Mouse (Mus musculus) thymus, postnatal 14 days (tissue): ENCODE data around the gene Clstn3.
"Not testable (repeated sequence)": the region's sequence is repeated elsewhere in the genome, so short reads cannot be mapped to it uniquely, and the experiment has no call there.

Experiments
- DNase-seq: peaks from one replicate; pipeline ENCODE4 v3.0.0; 2021

Gene Clstn3

DNA sequence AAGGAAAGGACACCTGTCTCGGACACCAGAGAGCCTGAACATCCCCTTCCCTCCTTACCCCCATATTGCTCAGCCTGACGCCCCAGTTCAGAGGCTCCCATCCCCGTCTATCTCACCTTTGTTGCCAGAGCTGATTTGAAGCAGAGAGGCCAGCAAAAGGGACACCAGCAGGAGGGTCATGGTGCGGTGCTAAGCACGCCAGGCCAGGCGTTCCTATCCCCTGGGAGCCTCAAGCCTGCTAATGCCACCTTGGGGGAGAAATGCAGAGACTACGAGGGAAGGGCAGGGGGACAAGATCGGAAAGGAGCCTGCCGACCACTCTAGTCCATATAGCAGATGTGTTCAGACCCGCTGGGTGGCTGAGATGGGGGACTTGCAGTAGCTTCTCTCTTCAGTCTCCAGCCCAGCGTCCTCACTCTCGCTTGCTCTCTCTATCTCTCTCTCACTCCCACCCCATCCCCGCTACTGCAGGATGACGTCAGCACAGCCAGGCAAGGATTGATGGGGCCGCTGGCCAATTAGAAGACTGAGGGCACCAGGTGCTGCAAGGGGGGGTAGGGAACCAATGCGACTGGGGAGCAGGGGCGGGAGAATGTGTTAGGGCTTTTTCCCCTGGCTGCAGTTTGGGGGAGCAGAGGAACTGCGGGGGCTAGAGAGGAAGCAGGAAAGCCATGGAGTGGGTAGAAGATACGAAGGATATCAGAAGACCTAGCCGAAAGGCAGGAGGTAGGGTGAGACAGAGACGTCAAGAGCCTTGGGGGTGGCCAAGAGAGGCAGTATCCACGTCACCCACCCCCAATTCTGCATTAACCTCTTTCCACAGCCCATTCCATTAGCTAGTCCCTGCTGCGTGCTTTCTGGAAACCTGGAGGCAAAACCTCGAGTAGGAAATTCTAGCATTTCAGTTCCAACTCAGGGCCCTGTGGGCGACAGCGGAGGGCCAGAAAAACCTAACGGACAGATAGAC lies at the start of gene Clstn3:
Gene Clstn3, minus strand, starts transcription at position 490 of the 967 bp plus-strand sequence.
- peak; percentile 93 for DNase-seq

DNA sequence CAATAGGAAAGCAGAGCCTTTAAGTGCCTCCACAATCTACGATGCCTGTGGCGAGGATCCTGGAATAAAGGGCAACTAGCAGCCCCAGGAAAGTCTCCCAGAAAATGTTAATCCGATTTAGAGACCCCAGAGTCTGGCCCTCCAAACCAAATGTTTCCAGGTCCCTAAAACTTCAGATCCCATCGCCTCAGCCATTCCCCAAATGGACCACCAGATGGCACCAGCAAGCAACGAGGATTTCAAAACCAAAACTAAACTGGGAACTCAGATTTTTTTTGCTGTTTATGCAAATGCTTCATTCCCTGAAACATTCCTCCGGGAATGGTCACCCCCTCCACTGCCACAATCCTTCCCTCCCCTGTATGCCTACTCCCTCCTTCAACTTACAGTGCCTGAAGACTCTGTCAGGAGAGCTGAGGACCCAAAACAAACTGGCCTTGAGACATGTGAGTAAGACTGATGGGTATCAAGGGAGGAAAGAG lies 47.8 kb upstream of the Clstn3 start, which contains the start of gene C1ra:
Gene C1ra, plus strand, starts transcription at position 51 of the 482 bp plus-strand sequence.
- peak; percentile 35 for DNase-seq

DNA sequence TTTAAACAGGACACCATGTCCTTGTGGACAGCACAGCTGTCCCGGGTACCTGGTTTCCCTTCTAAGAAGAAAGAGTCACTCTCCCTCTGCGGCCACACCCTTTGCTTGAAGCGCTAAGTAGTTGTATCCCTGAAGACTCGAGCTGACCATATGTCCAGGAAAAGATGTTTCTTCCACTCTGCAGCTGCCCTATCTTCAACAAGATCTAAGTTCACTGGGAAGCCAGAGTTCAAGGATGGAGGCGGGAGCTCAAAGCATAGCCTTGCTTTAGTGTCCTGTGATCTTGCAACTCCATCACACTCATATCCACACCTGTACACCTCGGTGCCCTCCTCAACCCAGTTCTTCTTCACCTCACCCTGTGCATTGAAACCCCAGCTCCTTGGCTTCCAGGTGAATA lies 47.3 kb upstream of the Clstn3 start:
- DNase-seq: no peak

DNA sequence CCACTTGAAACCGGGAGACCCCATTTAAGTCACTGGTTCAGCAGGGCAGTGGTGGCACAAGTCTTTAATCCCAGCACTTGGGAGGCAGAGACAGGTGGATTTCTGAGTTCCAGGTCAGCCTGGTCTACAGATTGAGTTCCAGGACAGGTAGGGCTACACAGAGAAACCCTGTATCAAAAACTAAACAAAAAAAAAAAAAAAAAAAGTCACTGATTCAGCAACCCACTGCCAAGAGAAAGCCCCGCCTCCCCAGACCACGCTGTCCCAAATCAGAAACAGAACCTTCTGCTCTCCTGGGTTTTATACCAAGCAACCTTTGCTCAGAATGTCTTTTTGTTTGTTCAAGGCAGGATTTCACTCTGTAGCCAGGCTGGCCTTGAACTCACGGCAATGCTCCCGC lies 44.6 kb upstream of the Clstn3 start:
- DNase-seq: not testable (repeated sequence)

DNA sequence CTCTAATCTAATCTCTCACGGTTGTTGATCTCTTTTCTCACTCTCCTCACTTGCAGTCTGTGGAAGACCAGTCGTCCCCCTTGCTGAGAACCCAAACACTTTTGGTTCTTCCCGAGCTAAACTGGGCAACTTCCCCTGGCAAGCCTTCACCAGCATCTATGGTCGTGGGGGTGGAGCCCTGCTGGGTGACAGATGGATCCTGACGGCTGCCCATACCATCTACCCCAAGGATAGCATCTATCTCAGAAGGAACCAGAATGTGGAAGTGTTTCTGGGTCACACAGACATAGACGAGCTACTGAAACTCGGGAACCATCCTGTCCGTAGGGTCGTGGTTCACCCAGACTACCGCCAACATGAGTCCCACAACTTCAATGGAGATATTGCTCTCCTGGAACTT lies 43.7 kb upstream of the Clstn3 start:
- no peak for DNase-seq

DNA sequence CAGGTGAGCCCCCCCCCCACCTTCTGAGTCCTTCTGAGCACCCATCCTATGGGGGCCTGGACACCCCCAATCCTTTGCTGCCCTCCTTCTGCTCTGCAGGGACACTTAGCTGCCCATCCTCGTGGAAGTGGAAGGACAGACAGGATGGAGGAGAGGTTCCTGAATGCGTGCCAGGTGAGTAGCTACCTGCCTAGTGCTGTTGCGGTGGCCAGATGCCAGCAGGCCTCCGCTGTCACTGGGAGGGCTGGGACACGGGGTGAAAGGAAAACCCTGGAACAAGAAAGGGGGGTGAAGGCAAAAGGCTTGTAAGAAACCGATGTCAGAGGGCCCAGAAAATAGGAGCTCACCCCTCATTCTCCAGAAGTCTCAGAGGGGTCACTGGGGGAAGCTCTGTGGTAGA lies 42.4 kb upstream of the Clstn3 start:
- DNase-seq: no peak

DNA sequence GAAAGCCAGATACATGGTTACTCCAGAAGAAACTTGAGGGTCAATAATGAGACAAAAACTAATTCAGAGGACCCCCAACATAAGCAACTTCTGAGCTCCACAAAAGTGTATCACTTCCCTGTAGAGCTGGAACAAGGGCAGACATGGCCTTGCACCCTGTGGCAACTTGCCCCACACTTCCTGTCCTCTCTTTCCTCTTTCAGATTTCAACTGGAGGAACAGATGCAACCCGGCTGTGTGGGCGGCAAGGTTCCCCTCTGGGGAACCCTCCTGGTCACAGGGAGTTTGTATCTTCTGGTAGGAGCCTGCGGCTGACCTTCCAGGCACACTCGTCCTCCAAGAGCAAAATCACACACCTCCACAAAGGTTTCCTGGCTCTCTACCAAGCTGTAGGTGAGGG lies 40.4 kb upstream of the Clstn3 start:
- no peak for DNase-seq

DNA sequence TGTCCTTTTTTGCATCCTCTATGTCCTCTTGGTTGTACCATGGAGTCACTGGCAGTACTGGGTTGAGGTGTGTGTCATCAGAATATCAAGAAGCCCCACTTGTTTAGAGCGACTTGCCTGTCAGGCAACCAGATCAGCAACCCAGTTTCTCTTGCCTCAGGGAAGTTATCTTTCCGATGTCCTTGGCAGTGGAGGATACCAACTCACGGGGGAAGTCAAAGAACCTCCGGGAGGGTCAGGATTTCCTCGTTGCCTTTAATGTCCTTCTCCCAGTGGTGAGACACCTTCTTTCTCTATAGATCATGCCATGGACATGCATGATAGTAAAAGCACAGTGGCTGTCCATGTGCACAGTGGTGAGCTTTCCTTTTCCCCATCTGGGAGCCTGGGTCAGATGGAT lies 37.4 kb upstream of the Clstn3 start:
- DNase-seq: no peak

DNA sequence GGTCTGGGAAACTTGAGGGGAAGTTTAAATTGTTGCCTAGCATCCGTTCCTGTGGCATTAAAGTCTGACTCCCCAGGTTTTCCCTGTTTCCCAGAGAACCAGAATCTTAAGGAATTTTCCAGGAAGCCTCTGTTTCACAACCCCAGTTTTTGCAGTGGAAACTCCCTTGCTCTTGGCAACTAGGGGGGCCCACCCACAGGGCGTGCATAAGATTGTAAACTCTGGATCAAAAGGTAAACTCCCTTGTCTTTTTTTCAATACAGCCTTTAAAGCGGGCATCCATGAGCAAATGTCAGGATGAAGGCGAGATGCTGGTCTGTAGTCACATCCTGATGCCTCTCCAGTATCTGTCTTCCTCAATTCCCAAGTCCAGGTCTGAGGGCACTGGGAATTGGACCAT lies 36.9 kb upstream of the Clstn3 start:
- DNase-seq: no peak

DNA sequence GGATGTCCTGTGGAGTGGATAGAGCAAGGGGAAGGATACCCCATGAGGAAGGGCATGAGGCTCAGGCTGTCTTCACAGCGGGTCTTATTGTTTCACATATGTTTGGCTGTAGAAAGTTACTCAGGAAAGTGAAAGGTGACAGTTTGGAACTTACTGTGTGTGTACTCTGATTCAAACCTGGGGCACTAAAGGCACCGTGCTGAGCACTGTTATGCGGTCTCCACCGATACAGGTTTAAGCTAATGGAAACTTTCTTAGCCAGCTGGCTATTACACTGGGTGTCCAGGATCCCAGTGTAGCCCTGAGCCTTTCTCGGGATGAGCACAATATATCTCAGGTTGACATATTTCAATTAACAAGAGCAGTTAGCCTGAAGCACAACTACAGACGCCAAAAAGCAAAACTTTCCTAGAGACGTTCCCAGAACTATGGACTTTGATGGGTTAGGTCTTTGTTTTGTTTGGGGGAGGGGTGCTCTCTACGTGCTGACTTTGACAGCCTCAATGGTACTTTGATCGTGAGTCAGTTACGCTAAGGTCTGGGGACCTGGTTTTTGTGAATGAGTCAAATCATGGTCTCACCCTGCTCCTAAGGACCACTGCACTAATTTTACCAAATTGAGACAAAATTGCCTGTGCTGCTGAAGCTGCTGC lies 35.4 kb upstream of the Clstn3 start:
- no peak for DNase-seq

DNA sequence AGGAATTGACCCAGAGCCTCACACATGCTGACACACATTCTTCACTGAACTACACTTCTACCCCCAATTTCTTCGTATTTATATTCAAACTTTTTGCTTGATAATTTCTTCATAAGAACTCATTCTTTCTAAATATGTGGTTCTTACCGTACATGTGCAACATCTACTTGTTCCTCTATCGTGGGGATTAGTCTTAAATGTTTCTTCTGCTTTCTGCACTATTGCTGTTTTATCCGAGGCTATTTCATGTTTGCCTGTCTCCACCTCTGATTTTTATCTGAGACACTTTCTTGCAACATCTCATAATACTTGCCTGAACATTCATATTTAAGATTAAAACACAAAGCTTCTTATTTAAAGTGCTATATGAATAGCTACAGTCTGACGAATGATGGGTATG lies 31.5 kb upstream of the Clstn3 start:
- no peak for DNase-seq

DNA sequence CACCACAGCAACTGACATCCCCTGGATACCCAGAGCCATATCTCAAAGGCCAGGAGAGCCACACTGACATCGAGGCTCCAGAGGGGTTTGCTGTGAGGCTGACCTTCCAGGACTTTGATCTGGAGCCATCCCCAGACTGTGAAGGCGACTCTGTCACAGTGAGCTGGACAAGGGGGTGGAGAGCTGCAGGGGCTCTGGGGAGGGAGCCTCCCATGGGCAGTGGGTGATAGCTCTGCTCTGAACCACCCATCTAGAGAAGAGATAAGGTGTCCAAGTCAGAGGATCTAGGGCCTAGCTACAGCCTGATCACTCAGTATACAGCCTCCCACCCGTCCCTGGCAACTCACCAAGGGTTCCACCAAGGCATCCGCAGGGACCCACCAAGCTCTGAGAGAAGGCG lies 29.3 kb upstream of the Clstn3 start:
- no peak for DNase-seq

DNA sequence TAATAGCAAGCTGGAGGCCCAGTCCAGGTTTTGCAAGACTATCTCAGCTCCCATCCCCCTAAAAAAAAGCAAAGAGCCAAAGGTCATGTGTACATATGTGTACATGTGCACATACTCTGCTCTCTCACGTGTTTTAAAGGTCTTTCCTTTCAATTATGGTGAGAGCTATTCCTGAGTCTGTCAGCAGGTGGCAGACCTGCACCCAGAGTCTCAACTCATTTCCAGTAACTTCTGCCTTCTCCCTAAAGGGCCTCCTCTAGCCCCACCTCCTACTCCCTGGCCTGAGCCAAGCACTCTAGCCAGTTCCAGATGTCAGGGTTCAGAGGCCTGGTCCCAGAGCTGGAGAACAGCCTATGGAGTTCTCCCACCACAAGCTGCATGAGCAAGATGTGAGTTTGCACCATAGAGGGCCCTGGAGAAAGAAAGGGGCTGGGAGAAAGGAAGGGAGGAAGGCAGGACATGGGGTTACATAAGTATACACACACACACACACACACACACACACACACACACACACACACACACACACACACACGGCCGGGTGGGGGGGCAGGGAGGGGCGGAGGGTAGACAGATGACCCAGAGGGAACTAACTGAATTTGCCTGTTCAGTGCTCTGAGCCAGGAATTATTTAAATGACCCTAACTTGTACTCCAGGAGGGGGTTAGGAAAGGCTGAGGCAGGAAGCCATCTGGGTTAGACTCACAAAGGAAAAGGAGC lies 28.4 kb upstream of the Clstn3 start, which contains the start of gene C1rl:
Gene C1rl, plus strand, starts transcription at position 272 of the 720 bp plus-strand sequence.
- DNase-seq: peak; percentile 54

DNA sequence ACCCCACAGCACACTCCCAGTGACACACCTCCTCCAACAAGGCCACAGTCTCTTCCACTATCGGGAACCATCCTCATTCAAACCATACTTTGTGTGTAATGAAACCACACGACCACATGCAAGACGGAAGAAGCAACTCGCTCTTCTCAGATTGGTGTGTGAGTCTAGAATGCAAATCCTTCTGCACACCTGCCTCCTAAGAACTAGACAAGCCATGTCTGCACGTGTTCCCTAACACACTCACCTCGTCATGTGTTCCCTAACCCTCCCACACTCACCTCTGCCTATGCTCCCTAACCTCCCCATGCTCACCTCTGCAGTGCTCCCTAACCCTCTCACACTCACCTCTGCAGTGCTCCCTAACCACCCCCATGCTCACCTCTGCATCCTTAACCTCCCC lies 26.8 kb upstream of the Clstn3 start:
- no peak for DNase-seq

DNA sequence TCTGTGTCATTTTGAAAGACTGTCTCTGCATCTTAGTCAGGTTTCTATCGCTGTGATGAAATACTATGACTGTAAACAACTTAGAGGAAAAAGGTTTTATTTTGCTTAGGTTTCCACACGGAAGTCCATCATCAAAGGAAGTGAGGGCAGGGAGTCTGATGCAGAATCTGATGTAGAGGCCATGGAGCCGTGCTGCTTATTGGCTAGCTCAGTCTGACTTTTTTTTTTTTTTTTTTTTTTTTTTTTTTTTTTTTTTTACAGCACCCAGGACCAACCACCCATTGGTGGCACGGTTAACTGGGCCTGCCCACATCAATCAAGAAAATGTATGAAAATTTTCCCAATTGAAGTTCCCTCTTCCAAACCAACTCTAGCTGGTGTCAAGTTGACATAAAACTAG lies 24.4 kb upstream of the Clstn3 start:
- DNase-seq: no peak

DNA sequence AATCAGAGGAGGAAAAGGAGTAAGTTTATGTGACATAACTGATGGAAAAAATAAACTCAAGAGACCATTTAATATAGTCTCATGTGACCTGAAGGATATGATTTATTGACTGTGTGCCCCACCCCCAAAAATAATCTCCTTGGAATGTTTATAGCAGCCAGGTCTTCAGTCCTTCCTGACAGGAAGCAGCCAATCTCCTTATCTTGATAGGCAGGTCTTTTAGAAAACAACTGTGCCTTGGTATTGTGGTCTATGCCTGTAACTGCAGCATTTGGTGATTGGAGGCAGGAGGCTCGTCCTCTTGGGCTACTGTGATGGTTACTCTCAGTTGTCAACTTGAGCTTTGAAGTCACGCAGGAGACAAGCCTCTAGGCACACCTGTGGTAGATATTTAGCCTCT lies 22.9 kb upstream of the Clstn3 start:
- DNase-seq: no peak

DNA sequence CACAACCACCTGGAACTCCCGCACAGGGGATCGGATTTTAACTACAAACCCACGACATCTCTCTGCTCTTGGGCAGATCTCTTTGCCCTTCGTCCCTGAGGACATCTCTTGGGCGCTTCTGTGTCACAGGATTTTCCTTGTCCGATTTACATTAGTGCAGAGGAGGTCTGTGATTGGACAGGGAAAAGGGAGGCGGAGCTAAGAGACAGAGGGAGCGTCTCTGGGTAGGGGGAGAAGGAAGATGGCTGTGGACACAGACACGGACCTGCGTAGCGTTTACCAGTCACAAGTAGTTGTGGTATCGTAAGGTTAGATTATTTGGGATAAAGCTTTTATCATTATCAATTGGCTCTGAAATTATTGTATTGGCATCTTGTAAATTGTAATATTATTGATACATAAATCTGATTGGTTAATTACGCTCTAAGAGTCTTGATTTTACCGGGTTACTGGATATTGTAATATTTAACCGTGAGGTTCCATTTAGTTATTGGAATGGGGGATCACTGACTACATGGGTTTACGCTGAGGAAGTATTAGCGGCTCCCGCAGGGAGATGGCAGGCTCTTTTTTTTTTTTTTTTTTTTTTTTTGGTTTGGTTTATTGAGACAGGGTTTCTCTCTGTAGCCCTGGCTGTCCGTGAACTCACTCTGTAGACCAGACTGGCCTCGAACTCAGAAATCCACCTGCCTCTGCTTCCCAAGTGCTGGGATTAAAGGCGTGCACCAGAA lies 21.0 kb upstream of the Clstn3 start:
- DNase-seq: no peak

DNA sequence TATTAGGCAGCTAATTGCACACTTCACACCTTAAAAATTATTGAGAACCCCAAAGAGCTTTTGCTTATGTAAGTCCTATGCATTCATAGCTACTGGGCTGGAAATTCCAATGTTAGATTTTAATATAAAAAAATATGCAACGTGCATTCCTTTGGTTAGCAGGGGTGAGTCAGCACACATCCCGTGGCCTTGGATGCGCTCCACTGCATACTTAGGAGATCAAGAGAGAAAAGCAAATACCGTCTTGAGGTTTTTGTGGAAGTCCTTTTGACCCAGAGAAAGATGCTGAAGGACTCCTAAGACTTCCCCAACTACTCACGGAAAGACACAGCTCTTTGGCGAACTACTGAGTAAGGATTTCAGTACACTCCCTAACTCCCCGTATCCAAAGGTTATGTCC lies 20.3 kb upstream of the Clstn3 start:
- no peak for DNase-seq

DNA sequence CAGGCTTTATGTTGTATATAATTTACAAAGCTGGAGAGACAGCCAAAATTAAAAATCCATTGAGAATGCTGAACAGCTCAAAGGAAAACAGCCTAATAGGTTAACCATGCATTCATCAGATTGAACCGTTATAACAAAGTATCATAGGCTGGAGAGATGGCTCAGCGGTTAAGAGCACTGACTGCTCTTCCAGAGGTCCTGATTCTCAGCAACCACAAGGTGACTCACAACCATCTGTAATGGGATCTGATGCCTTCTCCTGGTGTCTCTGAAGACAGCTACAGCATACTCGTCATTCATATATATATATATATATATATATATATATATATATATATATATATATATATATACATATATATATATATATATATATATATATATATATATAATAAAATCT lies 19.2 kb upstream of the Clstn3 start:
- DNase-seq: not testable (repeated sequence)

DNA sequence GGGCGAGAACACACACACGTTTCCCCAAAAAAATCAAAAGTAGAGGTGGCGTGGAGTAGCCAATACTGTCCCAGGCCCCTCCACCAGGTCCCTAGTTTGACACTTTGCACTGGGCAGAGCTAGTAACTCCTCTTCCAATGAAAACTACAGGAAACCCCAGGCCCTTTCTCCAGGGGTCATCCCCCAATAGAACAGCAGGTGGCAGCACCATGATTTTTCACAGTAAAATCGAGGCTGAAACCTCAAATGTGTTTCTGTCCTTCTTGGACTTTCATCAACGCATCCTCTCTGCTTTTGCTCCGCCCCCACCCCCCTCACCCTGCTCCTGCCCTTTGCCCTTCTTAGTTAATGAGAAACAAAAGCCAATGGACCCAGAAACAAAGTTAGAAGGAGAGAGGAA lies 17.0 kb upstream of the Clstn3 start:
- peak; percentile 47 for DNase-seq

DNA sequence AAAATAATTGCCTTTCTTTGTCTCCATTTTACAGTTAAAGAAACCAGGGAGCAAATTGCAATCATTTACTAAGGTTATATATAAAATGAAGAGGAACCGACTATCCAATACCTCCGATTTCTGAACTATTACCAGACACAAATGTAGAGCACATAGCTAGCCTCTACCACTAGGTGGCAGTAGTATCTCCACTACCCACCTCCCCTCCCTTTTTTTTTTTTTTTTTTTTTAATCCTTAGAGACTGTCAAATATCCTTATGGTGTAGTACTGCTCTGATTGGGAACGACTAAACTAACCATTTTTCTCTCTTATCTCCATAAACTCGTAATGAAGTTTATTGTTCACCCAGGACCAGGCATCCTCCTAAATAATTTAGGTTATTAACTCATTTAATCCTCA lies 15.7 kb upstream of the Clstn3 start:
- peak; percentile 43 for DNase-seq

DNA sequence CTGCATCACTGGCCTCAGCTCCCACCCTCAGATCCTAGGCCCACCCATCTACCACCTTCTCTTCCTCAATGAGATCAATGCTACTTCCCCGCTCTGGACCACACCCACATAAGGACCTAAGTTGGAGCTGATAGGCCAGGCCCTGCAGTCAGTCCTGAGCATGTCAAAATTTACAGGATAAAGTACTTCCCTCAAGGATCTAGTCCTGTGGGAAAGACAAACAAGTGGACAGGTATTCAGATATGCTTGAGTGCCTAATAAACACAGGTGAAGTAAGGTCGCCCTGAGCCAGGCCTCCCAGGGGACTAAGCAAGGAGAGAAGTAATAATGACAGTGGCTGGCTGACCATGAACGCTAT lies 15.0 kb upstream of the Clstn3 start:
- DNase-seq: no peak
